Mouse (Mus musculus) thymus, postnatal 4 days (tissue): ENCODE data around the gene Mx1.

Experiments
- DNase-seq: peaks from one replicate; pipeline ENCODE4 v3.0.0; 2021

Gene Mx1

DNA sequence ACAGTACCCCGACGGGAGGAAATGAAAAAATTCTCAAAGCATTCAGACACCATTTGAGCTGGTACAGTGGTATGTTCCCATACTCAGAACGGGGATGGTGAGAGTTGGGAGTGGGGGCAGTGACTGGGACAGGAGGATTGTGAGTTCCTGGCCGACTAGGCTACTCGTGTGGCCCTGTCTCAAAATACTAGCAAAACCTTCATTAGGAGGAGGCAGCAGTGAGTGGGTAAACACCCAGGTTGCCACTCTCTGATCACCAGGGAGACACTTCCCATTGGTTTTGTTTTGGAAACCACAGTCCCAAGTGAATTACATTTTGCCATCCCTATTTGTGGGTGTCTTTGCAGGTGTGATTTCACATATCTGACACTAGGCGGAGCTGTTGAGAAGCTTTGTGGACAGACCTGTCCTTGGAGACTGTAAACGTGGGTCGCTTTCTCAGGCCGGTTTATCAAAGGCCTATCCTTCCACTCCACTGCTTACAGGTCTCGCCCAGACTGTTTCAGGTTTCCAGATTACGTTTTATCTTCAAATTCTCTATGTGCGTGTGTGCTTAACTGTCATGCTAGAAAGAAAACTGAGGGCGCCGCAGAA lies 18.9 kb downstream of the Mx1 start:
- peak; percentile 34 for DNase-seq

- no peak for DNase-seq
Measured at GRCm38 (mm10) chr16:97441967-97442366, 20.7 kb downstream of the Mx1 start.

DNA sequence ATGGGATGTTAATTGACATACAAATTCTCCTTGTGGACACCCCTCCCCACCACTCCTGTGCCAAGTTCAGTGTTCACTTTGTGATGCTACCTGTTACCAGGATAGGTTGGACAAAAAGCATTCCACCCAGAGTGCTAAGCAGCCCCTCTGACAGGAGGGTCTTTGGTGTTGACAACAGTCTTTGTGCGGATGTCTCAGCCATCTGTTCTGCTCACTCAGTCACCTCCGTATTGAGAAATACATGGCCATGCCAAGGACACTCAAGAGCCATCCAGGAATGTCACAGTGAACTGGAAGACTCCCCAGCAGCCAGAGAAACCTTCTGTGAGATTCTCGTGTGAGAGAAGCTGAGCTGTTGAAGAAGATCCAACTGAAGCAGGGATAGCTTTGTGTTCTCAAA lies 24.5 kb downstream of the Mx1 start:
- DNase-seq = no peak

- no peak for DNase-seq
Measured at GRCm38 (mm10) chr16:97437448-97438056, 25.2 kb downstream of the Mx1 start.

GRCm38 (mm10) chr16:97434206-97434605 lies 28.5 kb downstream of the Mx1 start:
- DNase-seq = no peak

DNA sequence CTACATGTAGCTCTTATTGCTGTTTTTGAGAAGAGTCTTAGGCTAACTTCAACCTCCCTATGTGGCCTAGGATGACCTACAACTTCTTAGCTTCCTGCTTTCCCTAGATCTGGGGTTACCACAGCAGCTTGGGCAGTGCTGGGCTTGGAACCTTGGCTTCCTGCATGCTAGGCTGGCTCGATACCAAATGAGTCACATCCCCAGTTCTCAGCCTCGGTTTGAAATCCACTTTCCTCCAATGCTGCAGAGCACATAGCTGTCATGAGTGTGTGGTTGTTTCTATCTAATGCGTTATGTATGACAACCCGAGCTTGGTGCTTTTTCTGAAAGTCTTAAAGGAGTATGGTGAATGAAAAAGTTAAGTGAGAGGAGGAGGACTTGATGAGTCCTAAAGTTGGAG lies 31.4 kb downstream of the Mx1 start:
- DNase-seq = no peak

DNA sequence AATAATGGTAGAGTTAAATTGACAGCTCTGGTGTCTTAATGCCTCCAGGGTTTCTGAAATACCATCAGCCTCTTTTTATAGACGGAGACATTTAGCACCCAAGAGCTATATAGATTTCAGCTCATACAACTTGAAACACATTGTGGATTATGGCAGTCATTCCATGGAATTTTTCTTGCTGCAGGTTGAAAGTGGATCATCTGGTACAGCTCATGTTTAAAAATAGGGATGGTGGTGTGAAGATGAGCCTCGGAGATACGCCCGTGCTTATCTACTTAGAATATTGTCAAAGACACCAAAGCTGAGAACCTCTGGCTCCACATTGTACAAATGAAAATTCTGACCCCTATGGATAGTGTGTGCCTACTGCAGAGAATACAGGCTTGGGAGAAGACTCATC lies 32.6 kb downstream of the Mx1 start:
- DNase-seq = no peak

GRCm38 (mm10) chr16:97428026-97428425 lies 34.7 kb downstream of the Mx1 start:
- DNase-seq = no peak

DNA sequence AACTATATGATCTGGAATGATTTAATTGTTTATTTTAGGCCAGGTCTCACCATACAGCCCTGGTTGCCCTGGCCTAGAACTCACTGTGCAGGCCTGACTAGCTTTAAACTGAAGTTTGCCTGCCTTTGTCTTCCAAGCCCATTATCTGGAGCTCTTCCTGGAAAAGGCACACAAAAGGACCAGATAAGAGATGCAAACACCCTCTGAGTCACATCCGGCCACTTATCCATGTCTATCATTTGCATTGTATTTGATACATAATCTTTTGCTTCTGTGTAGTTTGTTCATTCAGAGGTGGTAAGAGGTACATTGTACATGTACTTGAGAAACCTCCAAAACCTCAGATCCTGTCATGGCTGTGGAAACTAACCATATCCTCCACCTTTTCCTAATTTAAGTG lies 39.1 kb downstream of the Mx1 start:
- no peak for DNase-seq

DNA sequence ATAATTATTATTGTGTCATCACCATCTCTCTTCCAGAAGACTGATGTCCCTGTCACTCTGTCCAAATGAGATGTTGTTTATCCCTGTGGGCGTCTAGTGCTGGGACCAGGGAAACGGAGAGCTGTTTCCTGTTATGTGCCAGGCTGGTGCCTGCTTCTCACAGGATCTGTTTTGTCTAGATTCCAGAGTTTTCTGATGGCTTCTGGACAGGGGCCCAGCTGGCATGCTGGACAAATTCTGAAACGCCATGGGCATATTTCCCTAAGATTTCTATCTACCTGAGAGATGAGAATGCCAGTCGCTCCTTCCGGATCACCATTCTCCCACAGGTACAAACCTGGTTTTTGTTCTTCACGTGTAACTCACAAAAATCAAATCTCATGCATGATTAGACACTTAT lies 41.0 kb downstream of the Mx1 start:
- no peak for DNase-seq

GRCm38 (mm10) chr16:97418749-97419453 lies 43.8 kb downstream of the Mx1 start:
- no peak for DNase-seq

DNA sequence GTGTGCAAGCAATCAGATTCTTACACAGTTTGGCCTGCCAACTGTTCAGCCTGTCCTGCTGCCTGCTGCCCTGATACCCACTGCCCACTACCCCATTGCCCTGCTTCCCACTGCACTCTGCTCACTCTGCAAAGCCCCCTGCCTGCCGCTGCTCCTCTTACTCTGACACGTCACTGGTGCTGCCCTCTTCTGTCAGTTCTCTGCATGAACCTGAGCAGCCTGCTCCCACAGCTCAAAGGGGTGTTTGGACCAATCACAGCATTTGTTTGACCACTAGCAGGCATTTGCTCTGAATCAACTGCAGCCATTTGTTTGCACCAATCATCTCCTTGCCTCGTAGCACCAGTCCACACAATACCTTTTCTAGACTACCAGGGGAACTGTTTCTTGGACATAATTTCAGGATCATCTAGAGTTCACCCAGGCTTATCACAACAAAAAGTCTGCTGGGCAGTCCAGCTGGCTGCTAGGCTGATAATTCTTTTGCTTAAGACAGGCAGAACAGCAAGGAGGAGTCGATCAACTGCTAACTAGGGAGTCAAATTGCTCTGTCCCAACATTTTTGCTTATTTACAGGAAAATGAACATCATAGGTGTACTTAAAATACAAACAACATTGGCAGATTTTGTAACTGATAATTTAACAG lies 44.7 kb downstream of the Mx1 start:
- DNase-seq = peak; percentile 43

GRCm38 (mm10) chr16:97405476-97406012 lies 57.2 kb downstream of the Mx1 start:
- no peak for DNase-seq

- no peak for DNase-seq
Measured at GRCm38 (mm10) chr16:97402213-97402785, 60.4 kb downstream of the Mx1 start.

DNA sequence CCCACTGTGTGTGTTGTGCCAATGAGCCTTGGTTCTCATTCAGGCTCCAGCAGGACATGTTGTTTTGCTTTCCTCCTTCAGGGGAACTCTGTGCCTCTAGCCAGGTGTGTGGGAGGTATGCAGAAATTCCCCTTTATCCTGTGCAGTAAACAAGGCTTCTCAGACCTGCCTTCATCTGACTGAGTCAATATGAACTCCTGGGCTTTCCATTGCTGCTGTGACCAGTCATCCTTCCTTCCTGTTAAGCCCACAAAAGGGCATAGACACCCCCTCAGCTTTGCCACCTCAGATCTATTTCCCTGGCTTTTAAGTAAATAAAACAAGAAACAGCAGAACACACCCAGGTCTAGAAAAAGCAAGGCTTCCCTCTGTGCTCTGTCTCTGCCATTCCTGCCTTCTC lies 61.0 kb downstream of the Mx1 start:
- no peak for DNase-seq

- no peak for DNase-seq
Measured at GRCm38 (mm10) chr16:97399991-97400390, 62.7 kb downstream of the Mx1 start.

DNA sequence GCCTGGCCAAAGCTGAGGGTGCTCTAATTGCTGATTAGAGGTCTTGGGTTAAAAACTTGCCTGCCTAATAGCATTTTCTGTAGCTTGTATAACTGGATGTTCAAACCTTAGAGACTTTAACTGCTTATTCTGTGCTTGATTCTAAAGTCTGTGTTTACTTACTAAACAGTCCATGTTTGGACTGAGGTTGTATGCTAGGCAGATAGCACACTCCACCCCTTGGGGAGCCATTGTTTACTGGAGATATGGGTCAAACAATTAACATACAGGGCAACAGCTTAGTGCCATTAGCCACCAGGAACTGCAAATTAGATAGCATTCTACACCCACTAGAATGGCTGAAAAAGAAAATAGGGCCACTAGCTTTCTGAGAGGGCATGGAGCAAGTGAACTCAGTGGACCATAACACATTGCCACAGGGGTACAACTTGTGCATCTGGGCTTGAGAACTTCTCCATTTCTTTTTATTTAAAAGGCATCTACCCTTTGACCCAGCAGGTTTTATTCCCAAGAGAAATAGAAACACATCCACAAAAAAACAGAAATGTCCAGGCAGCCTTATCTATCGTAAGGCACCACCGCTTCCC lies 64.7 kb downstream of the Mx1 start:
- no peak for DNase-seq
